Mouse (Mus musculus) forebrain, postnatal 0 days (tissue): ENCODE results near the gene Rbm34. TPM values are rescaled to one million over a fixed set of nuclear protein-coding genes. Genes with fewer than 3 reads are reported as not detected.
"Not testable (repeated sequence)": the region's sequence is repeated elsewhere in the genome, so short reads cannot be mapped to it uniquely, and the experiment has no call there.

Experiments used
- ATAC-seq: fragments of 200-750 bp; cut with Nextera tagmentation; 2 replicates; pipeline ENCODE4 v1.8.0; 2017; ENCODE audit warnings: mild to moderate bottlenecking, moderate library complexity
- DNase-seq: peaks from one replicate; pipeline ENCODE4 v3.0.0-alpha.2; 2015
- H3K27ac ChIP-seq: fragments of 300-500 bp; sonication (generic); 2 replicates; pipeline ENCODE4 v1.5.1; 2014; ENCODE audit warnings: low read depth, mild to moderate bottlenecking, antibody characterized with exemption, low read length, moderate library complexity, mixed read lengths
- H3K27me3 ChIP-seq: fragments of 300-500 bp; sonication (generic); 2 replicates; pipeline ENCODE4 v1.6.1; 2014; ENCODE audit warnings: mild to moderate bottlenecking, low read length, mixed read lengths; ENCODE audit not compliant: insufficient read depth
- H3K36me3 ChIP-seq: fragments of 300-500 bp; sonication (generic); 2 replicates; pipeline ENCODE4 v1.6.1; 2014; ENCODE audit warnings: mild to moderate bottlenecking, moderate library complexity; ENCODE audit not compliant: insufficient read depth
- H3K4me1 ChIP-seq: fragments of 300-500 bp; sonication (generic); 2 replicates; pipeline ENCODE4 v1.6.1; 2014; ENCODE audit warnings: antibody characterized with exemption; ENCODE audit not compliant: insufficient read depth
- H3K4me2 ChIP-seq: fragments of 300-500 bp; sonication (generic); 2 replicates; pipeline ENCODE4 v1.6.1; 2014; ENCODE audit warnings: low read depth, mild to moderate bottlenecking, moderate library complexity
- H3K4me3 ChIP-seq: fragments of 300-500 bp; sonication (generic); 2 replicates; pipeline ENCODE4 v1.5.1; 2014; ENCODE audit warnings: low read depth, low read length, mixed read lengths
- H3K9ac ChIP-seq: fragments of 300-500 bp; sonication (generic); 2 replicates; pipeline ENCODE4 v1.6.1; 2014; ENCODE audit warnings: mild to moderate bottlenecking
- H3K9me3 ChIP-seq: fragments of 300-500 bp; sonication (generic); 2 replicates; pipeline ENCODE4 v1.6.1; 2016; ENCODE audit warnings: low read length
- CTCF ChIP-seq: sonication (generic); IDR thresholded peaks from 2 replicates; pipeline ENCODE4 v1.5.1; 2016; ENCODE audit warnings: antibody characterized with exemption, control low read depth, low read depth
- WGBS: fragments of 180-500 bp; shearing (Covaris S2); extraction: QIAGEN DNeasy Blood & Tissue Kit; methylation state at CpG from one replicate; pipeline ENCODE4 v1.1.7; 2014; 5-methylcytosine and 5-hydroxymethylcytosine counted together
- polyA plus RNA-seq: library from polyadenylated mRNA; unstranded; fragments of >200 nt; fragmentation: Nextera tagmentation; extraction: Ambion mirVana; gene quantifications from 2 replicates; pipeline ENCODE4 v1.2.1, GENCODE M21; 2015
- total RNA-seq: library from RNA; depleted of rRNA; stranded (reverse); fragments of >200 nt; gene quantifications from 2 replicates; pipeline ENCODE4 v1.2.3, GENCODE M21; 2014

Gene Rbm34
- total and polyA plus RNA-seq, 2 experiments from 2014 or later = 24.7 to 31.1 TPM

DNA sequence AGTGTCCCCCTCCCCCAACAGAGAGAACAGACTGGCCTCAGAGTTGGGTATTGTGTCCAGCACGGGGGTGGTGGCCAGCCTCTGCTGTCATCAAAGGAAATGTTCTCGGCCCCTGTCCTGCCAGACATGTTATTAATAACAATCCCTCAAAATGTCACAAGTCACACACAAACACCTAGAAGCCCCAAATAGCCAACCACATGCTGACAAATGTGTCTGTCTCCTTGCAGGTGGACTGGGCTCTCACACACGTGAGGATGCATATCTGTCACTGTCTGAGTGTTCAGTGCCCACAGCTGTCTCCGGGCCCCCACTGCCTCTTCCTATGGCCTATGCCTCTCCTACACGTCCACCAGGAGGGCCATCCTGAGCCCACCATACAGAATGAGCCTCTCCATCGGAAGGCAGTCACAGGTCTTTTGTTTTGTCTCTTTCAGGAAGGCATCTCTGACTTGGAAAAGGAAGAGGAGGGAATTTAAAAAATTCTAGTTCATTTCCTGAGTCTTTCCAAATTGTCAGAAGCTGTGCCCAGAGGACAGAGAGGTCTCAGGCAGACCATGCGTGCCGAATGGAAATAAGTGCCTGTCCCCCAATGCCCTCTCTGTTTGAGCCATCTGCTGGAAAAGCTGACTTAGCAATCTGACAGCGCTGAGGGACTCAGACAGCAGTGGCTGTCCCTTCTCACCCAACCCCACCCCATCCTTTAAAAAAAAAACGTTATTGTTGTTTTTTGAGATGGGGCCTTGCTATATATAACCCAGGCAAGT lies 56.1 kb downstream of the Rbm34 start:
- Histone ChIP-seq H3K4me1 (no peaks in the 10 kb centered on the region; the same call in 1 of the 2 replicates), H3K9ac (no peak overlapping the region), H3K9me3 (no peaks in the 10 kb centered on the region), H3K27me3 (no peaks in the 10 kb centered on the region), H3K4me3 (no peak overlapping the region), H3K27ac (no peak overlapping the region), H3K36me3 (no peaks in the 10 kb centered on the region), H3K4me2 (no peak overlapping the region)
- TF ChIP-seq CTCF = no peak
- ATAC-seq (no peak), DNase-seq (no peak)
- WGBS = 43% methylated on average over 10 of the region's 10 CpGs

DNA sequence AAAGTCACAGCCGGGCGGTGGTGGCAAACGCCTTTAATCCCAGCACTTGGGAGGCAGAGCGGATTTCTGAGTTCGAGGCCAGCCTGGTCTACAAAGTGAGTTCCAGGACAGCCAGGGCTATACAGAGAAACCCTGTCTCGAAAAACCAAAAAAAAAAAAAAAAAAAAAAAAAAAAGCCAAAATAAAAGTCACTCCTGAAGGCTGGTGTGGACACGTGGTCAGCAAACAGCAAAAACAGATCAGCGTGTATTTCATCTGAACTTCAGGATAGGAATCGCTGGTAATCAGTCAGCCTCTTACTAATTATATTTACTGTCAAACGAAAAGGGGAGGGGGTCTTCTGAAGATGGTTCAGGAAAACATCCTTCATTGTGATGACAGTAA lies 56.8 kb downstream of the Rbm34 start:
- not testable (repeated sequence) for H3K36me3 ChIP-seq, H3K27me3 ChIP-seq, H3K4me3 ChIP-seq, H3K4me2 ChIP-seq, H3K27ac ChIP-seq, H3K4me1 ChIP-seq, H3K9me3 ChIP-seq, DNase-seq, H3K9ac ChIP-seq, ATAC-seq
- 65% methylated on average over 9 of the region's 10 CpGs for WGBS

DNA sequence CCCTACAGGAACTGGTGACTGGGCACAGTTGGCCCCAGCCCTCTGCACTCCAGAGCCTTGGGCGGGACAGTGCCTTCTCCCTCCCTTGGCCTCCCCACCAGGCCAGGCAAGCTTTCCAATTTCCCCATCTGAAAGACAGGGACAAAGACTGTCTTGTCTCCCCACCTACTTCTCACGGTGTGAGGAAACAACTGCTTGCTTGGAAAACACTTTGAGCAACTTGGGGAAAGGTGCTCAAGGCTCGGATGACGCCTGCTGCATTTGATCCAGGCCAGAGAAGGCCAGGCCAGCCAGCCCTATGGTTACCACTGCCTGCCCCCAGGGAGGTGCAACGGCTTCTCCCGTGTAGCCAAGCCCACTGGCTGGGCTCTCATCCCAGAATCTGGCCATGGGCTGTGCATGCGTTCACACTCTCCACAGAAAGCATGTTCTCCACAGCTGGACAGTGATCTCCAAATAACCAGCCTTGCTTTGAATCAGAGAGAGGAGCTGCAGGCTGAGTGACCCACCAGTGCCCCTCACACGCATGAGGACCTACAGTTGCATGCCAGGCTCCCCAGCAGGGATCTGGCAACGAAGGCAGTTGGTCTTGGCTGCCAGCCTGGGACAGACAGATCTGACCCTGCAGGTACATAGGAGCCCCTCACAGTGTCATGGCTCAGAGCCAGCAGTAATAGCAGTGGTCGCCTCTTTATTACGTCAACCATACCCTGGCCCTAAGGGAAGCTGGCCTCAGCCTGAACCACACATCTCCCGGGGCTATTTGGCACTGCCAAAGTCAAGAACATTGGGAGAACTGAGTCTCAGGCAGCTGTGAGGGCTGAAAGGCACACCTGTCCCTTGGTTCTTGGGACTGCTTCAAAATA lies 57.4 kb downstream of the Rbm34 start:
- H3K4me3 ChIP-seq = no peak overlapping the region
- TF ChIP-seq CTCF = no peak
- no peaks in the 10 kb centered on the region for H3K27me3 ChIP-seq
- peak; percentile 64 for ATAC-seq
- H3K27ac ChIP-seq = no peak overlapping the region
- no peak overlapping the region for H3K9ac ChIP-seq
- WGBS = 42% methylated on average over 12 of the region's 12 CpGs
- H3K4me1 ChIP-seq = no peaks in the 10 kb centered on the region; the same call in 1 of the 2 replicates
- no peak overlapping the region for H3K4me2 ChIP-seq
- peak; percentile 24 for DNase-seq
- no peaks in the 10 kb centered on the region for H3K36me3 ChIP-seq
- H3K9me3 ChIP-seq = no peaks in the 10 kb centered on the region

DNA sequence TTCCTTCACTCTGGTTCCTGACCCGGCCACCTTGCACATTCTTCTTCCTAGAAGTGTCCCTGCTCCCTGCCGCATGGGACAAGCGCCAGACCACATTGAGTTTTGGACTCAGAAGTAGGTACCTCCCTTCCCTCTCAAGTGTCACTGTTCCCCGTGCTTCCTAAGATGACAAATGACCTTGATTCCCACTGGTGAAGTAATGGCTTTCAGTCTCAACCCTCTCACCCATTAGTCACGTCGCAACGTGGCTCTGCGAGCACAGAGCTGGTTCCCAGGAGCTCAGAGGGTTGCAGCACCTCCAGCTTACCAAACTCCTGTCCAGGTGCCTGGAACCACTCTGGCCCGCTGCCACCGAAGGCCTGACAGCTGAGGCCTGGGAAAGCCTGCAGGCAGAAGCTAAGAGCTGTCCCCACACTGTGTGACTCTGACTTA lies 61.5 kb downstream of the Rbm34 start:
- no peak overlapping the region for H3K9ac ChIP-seq
- ATAC-seq = no peak
- no peak overlapping the region for H3K4me3 ChIP-seq
- no peaks in the 10 kb centered on the region for H3K27me3 ChIP-seq
- no peaks in the 10 kb centered on the region for H3K36me3 ChIP-seq
- H3K27ac ChIP-seq = no peak overlapping the region
- no peak overlapping the region for H3K4me2 ChIP-seq
- DNase-seq = no peak
- H3K4me1 ChIP-seq = no peaks in the 10 kb centered on the region
- TF ChIP-seq CTCF = no peak
- H3K9me3 ChIP-seq = no peaks in the 10 kb centered on the region
- WGBS = 83% methylated on average over 10 of the region's 10 CpGs

GRCm38 (mm10) chr8:126908805-126909204 lies 62.1 kb downstream of the Rbm34 start:
- H3K4me1 ChIP-seq = no peaks in the 10 kb centered on the region
- WGBS = 74% methylated on average over 6 of the region's 6 CpGs
- H3K9me3 ChIP-seq = no peaks in the 10 kb centered on the region
- H3K4me3 ChIP-seq = no peak overlapping the region
- ATAC-seq = no peak
- no peak overlapping the region for H3K4me2 ChIP-seq
- no peak overlapping the region for H3K27ac ChIP-seq
- TF ChIP-seq CTCF = no peak
- H3K36me3 ChIP-seq = no peaks in the 10 kb centered on the region
- H3K9ac ChIP-seq = no peak overlapping the region
- H3K27me3 ChIP-seq = no peaks in the 10 kb centered on the region
- no peak for DNase-seq

DNA sequence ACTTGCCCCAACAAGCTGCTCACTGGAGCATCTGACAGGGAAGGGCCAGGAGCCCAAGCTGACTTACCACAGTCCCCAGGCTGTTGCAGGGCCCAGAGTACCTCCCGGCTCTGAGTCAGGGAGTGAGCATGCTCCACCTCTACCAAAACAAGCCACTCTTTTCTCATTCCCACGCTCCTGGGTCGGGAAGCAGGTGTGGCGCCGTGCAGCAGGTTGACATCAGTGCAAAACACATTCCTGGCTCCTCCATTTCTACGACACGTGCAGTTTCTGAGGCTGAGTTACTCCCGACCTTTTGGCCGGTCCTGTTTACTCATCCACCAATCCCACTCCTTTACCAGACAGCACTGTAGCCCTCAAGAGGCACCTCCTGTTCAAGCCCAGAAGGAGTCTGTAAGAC lies 62.9 kb downstream of the Rbm34 start:
- no peak for ATAC-seq
- H3K4me2 ChIP-seq = no peak overlapping the region
- H3K9ac ChIP-seq = no peak overlapping the region
- no peaks in the 10 kb centered on the region for H3K27me3 ChIP-seq
- no peaks in the 10 kb centered on the region for H3K9me3 ChIP-seq
- H3K4me1 ChIP-seq = no peaks in the 10 kb centered on the region
- H3K4me3 ChIP-seq = no peak overlapping the region
- H3K36me3 ChIP-seq = no peaks in the 10 kb centered on the region
- peak overlapping the region; percentile 21; the same call in 1 of the 2 replicates for H3K27ac ChIP-seq
- WGBS = 89% methylated on average over 9 of the region's 9 CpGs
- TF ChIP-seq CTCF = no peak
- DNase-seq = no peak

- 54% methylated on average over 3 of the region's 3 CpGs for WGBS
- H3K9me3 ChIP-seq = no peaks in the 10 kb centered on the region
- H3K4me1 ChIP-seq = no peaks in the 10 kb centered on the region
- no peak overlapping the region for H3K4me2 ChIP-seq
- H3K27ac ChIP-seq = peak overlapping the region; percentile 21; the same call in 1 of the 2 replicates
- no peaks in the 10 kb centered on the region for H3K27me3 ChIP-seq
- peak; percentile 55 for TF ChIP-seq CTCF
- no peak overlapping the region for H3K4me3 ChIP-seq
- ATAC-seq (peak; percentile 90), DNase-seq (peak; percentile 52)
- H3K9ac ChIP-seq = no peak overlapping the region
- H3K36me3 ChIP-seq = no peaks in the 10 kb centered on the region
Observed at GRCm38 (mm10) chr8:126907374-126907773, 63.5 kb downstream of the Rbm34 start.
